Mouse (Mus musculus): Measurements from ENCODE around the gene Slc16a7.

Gene Slc16a7

DNA sequence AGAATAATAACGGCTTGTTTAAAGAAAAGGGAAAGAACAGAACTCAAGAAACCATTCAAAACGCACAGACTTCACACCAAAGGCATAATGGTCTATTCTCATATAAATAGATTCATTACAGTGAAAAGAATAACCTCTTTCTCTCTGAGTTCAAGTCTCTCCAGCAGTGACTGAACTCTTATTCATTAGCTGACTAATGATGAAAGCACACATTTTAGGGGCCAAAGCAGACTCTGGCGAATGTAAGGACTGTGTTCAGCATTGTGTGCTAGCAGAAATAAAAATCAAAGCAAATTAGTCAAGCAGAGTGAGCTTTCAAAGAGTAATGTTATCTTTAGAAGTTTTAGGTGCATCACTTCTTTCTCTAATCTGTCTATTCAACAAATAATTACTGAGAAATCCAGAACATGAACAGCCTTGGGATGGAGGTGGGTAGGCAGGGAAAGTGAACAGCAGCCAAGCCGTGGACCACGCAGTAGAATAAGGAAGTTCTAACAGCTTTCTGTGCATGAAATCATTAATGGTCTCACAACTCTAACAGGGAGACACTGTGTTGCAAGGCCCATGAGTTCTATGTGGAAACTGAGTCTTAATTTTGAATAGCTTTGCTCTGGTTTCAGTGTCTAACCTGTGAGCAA lies 214.1 kb downstream of the Slc16a7 start:
- DNase-seq = no peak

DNA sequence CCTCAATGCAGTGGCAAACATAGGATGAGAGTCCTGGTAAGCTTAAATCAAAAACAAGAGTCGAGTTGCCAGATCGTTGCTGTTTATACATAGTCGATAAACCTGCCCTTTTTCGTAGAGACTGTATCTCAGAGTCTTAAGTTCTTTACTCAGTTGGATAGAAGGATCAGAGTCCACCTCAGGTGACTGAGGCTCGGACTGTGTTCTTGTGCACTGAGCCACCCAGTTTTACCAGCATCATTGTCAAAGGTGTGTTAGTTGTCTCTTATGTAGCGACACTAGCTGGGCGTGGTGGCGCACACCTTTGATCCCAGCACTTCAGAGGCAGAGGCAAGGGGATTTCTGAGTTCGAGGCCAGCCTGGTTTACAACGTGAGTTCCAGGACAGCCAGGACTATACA lies 217.6 kb downstream of the Slc16a7 start:
- DNase-seq = no peak

DNA sequence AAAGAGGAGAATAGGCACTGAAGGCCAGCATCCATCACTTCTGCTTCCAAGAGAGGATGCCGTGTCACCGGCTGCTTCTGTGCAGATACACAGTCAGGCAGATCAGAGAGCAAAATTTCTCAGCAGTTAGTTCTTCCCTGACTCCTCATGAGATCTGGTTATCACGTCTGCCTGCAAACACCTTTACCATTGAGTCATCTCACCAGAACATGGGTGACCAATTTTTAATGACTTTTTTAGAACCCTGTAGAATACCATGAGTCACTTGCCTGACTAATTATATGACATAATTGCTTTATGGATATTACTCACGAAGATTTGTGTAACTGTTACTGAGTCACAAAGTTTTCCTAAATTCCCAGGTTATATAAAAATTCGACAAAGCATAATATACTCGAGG lies 218.1 kb downstream of the Slc16a7 start:
- DNase-seq = no peak

All from cerebellum, adult 9-10 months (tissue).